Mouse (Mus musculus) lung, postnatal 0 days (tissue): Measurements from ENCODE around the gene 1700125H20Rik. TPM values are rescaled to one million over a fixed set of nuclear protein-coding genes. Genes with fewer than 3 reads are reported as not detected.
A peak's percentile ranks its signal among the peaks of the same experiment; 100 is the strongest.

ENCODE experiments used
- ATAC-seq: fragments of 200-750 bp; cut with Nextera tagmentation; 2 replicates; pipeline ENCODE4 v1.8.0; 2017; ENCODE audit warnings: moderate library complexity
- DNase-seq: peaks from one replicate; pipeline ENCODE4 v3.0.0-alpha.2; 2016; ENCODE audit warnings: low spot score
- H3K27ac ChIP-seq: fragments of 300-500 bp; sonication (generic); 2 replicates; pipeline ENCODE4 v1.5.1; 2014; ENCODE audit warnings: antibody characterized with exemption, mild to moderate bottlenecking, low read length, mixed read lengths
- H3K27me3 ChIP-seq: fragments of 300-500 bp; sonication (generic); replicated peaks from 2 replicates; pipeline ENCODE4 v1.6.1; 2014; ENCODE audit warnings: low read length, mixed read lengths; ENCODE audit not compliant: insufficient read depth
- H3K36me3 ChIP-seq: fragments of 300-500 bp; sonication (generic); 2 replicates; pipeline ENCODE4 v1.6.1; 2014; ENCODE audit warnings: low read length, mixed read lengths; ENCODE audit not compliant: insufficient read depth
- H3K4me1 ChIP-seq: fragments of 300-500 bp; sonication (generic); 2 replicates; pipeline ENCODE4 v1.6.1; 2014; ENCODE audit warnings: antibody characterized with exemption, low read depth, low read length, mixed read lengths; ENCODE audit not compliant: insufficient read depth
- H3K4me2 ChIP-seq: fragments of 300-500 bp; sonication (generic); replicated peaks from 2 replicates; pipeline ENCODE4 v1.6.1; 2014; ENCODE audit warnings: low read depth, mild to moderate bottlenecking, low read length, moderate library complexity, mixed read lengths
- H3K4me3 ChIP-seq: fragments of 300-500 bp; sonication (generic); 2 replicates; pipeline ENCODE4 v1.5.1; 2014; ENCODE audit warnings: low read depth, low read length
- H3K9ac ChIP-seq: fragments of 300-500 bp; sonication (generic); replicated peaks from 2 replicates; pipeline ENCODE4 v1.6.1; 2014; ENCODE audit warnings: low read depth, mild to moderate bottlenecking
- H3K9me3 ChIP-seq: fragments of 300-500 bp; sonication (generic); 2 replicates; pipeline ENCODE4 v1.6.1; 2016; ENCODE audit warnings: low read length, mixed read lengths
- CTCF ChIP-seq: IDR thresholded peaks from 2 replicates; pipeline ENCODE4 v1.5.1; 2016; ENCODE audit warnings: antibody characterized with exemption, mild to moderate bottlenecking
- EP300 ChIP-seq: IDR thresholded peaks from 2 replicates; pipeline ENCODE4 v1.6.1; 2016; ENCODE audit warnings: antibody characterized with exemption, mild to moderate bottlenecking, control low read depth
- WGBS: fragments of 180-500 bp; shearing (Covaris S2); extraction: QIAGEN DNeasy Blood & Tissue Kit; methylation state at CpG from one replicate; pipeline ENCODE4 v1.1.7; 2014; 5-methylcytosine and 5-hydroxymethylcytosine counted together
- polyA plus RNA-seq: library from polyadenylated mRNA; unstranded; fragments of >200 nt; fragmentation: Nextera tagmentation; extraction: Ambion mirVana; gene quantifications from 2 replicates; pipeline ENCODE4 v1.2.1, GENCODE M21; 2015

1700125H20Rik gene
- polyA plus RNA-seq, 1 experiment from 2014 or later: 0.24 TPM

DNA sequence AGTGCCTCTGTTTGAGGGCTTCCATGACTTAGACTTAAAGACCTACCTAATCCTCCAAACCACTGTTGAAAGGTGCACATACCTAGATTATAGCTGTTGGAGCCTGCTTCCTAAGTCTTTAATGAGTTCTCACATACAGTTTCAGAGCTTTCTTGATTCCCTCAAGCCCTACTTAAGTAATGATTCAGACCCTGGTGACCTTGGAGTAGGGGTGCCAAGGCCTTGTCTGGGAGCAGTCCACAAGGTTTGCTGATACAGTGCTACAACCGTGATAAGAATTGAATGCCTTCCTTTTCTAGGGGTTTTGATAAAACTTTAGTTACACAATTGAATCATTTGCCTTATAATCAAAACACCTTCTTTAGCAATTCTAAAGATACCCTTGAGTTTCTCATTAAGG is 2.7 kb upstream of the 1700125H20Rik start:
- DNase-seq: no peak
- H3K9ac ChIP-seq: no peak overlapping the region
- ATAC-seq: no peak
- no peak overlapping the region for H3K27ac ChIP-seq
- no peaks in the 10 kb centered on the region for H3K27me3 ChIP-seq
- 54% methylated on average over 1 of the region's 1 CpGs for WGBS
- no peaks in the 10 kb centered on the region for H3K4me1 ChIP-seq
- no peak for TF ChIP-seq EP300
- no peak for TF ChIP-seq CTCF
- no peaks in the 10 kb centered on the region for H3K36me3 ChIP-seq
- H3K4me3 ChIP-seq: no peak overlapping the region
- H3K9me3 ChIP-seq: no peaks in the 10 kb centered on the region
- H3K4me2 ChIP-seq: no peak overlapping the region

GRCm38 (mm10) chr11:85170833-85171232 is 629 bp downstream of the 1700125H20Rik start:
- no peak overlapping the region for H3K9ac ChIP-seq
- H3K9me3 ChIP-seq: no peaks in the 10 kb centered on the region
- TF ChIP-seq CTCF (no peak), EP300 (no peak)
- 25% methylated on average over 2 of the region's 2 CpGs for WGBS
- H3K27ac ChIP-seq: peak overlapping the region; percentile 43
- ATAC-seq (peak; percentile 54), DNase-seq (peak; percentile 27)
- H3K27me3 ChIP-seq: no peaks in the 10 kb centered on the region
- H3K4me2 ChIP-seq: peak overlapping the region; percentile 44; the same call in 1 of the 2 replicates
- no peaks in the 10 kb centered on the region for H3K36me3 ChIP-seq
- no peak overlapping the region for H3K4me3 ChIP-seq
- H3K4me1 ChIP-seq: no peaks in the 10 kb centered on the region

DNA sequence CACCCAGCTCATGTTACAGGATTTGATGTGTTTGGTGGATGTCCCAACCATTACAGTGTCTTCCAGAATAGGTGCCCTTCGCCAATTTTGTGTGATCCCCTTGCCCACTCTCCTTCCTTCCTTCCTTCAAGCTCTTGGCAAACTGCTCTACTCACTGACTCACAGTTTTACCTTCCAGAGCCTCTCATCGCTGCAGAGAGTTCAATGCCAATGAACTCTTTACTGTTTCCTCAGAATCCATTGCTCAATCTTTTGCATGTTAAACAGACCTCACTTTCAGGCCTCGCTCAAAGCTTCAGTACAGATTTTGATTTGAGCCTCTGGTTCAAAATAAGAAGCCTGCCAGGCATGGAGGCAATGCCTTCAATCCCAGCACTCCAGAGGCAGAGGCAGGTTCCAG is 5.7 kb downstream of the 1700125H20Rik start:
- Histone ChIP-seq H3K9me3 (no peaks in the 10 kb centered on the region), H3K27me3 (no peaks in the 10 kb centered on the region), H3K27ac (no peak overlapping the region), H3K4me2 (no peak overlapping the region), H3K36me3 (no peaks in the 10 kb centered on the region), H3K4me3 (no peak overlapping the region), H3K9ac (no peak overlapping the region), H3K4me1 (no peaks in the 10 kb centered on the region)
- peak; percentile 51 for DNase-seq
- 50% methylated on average over 3 of the region's 3 CpGs for WGBS
- TF ChIP-seq EP300 (no peak), CTCF (no peak)
- ATAC-seq: peak; percentile 41

DNA sequence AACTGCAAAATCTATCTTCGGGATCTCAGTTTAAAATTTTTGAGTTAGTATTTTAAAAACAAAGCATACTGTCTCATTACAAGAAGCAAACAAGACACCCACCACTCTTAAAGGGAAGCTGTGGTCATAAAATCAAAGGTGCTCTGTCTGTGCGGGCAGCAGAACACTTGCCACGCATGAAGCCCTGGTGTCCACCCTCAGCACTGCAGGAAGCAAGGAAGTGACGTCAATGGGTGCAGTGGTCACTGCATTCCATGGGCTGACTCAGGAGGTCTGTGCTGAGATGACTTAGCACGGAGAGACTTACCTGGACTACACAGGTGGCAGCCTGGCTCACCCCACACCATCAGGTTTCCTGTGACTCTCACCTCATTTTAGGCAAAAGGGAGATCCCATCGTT is 7.6 kb downstream of the 1700125H20Rik start:
- H3K9me3 ChIP-seq: no peaks in the 10 kb centered on the region
- H3K9ac ChIP-seq: no peak overlapping the region
- DNase-seq: no peak
- no peak overlapping the region for H3K4me2 ChIP-seq
- H3K27ac ChIP-seq: no peak overlapping the region
- no peak for ATAC-seq
- no peaks in the 10 kb centered on the region for H3K36me3 ChIP-seq
- WGBS: 73% methylated on average over 6 of the region's 6 CpGs
- no peaks in the 10 kb centered on the region for H3K27me3 ChIP-seq
- TF ChIP-seq CTCF (no peak), EP300 (no peak)
- no peak overlapping the region for H3K4me3 ChIP-seq
- no peaks in the 10 kb centered on the region for H3K4me1 ChIP-seq

DNA sequence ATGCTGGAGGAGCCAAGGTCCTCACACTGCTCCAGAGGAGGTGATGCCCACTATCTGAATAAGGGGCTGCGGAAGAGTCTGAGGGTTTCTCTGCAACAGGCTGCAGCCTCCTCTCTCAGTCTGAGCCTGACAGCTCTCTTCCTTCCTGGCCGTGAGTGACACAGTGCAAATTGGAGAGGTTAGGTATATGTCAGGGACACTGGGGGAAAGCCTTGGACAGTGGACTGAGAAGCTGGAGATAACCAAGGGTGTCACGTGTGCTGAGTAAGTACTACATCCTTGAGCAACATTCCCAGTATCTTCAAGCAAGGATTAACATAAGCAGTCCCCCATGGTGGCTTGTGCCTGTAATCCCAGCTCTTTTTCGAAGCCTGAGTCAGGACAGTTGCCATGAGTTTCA is 8.2 kb downstream of the 1700125H20Rik start:
- Histone ChIP-seq H3K36me3 (no peaks in the 10 kb centered on the region), H3K9ac (no peak overlapping the region), H3K4me2 (no peak overlapping the region), H3K27me3 (no peaks in the 10 kb centered on the region), H3K4me1 (peaks cover 2% of the 10 kb centered on the region; the same call in 1 of the 2 replicates), H3K4me3 (no peak overlapping the region), H3K9me3 (no peaks in the 10 kb centered on the region), H3K27ac (no peak overlapping the region)
- 85% methylated on average over 4 of the region's 4 CpGs for WGBS
- no peak for DNase-seq
- ATAC-seq: no peak
- no peak for TF ChIP-seq EP300
- no peak for TF ChIP-seq CTCF

DNA sequence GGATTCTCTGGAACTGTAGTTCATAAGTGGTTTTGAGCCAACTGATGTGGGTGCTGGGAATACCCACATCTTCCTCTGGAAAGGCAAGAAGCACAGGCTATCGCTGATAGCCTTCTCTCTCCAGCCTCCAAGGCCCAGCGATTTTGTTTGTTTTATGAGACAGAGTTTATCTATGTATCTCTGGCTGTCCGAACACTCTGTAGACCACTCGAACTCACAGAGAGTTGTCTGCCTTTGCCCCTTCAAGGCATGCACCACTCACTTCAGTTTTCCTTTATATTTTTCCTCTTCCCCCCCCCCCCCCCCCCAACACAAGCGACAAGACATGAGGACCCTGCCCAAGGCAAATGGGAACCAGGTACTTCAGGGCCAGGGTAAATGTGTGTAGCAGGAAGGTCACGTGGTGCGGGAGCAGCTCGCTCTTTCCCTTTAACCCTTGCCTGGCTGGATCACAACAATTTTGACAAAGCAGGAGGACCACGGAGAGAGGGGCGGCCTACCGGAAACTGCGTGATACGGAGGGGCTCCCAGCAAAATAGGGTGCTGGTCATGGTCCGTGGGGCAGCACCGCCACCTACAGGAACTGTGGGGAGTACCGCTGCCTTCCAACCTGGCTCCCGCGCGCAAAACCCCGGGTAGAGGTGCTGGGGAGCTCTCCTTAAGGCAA is 12.5 kb downstream of the 1700125H20Rik start:
- Histone ChIP-seq H3K9me3 (no peaks in the 10 kb centered on the region), H3K36me3 (no peaks in the 10 kb centered on the region), H3K4me3 (peak overlapping the region; percentile 31), H3K27me3 (no peaks in the 10 kb centered on the region), H3K9ac (0 out of 2 replicates have a peak overlapping the region, but pooled peaks have one; percentile 13), H3K4me2 (peak overlapping the region; percentile 66), H3K27ac (no peak overlapping the region), H3K4me1 (peaks cover 3% of the 10 kb centered on the region; the same call in 1 of the 2 replicates)
- 3% methylated on average over 18 of the region's 20 CpGs for WGBS
- ATAC-seq (peak; percentile 87), DNase-seq (peak; percentile 80)
- TF ChIP-seq CTCF (peak; percentile 88), EP300 (no peak)
